Mouse (Mus musculus) neural tube, embryonic 11.5 days (tissue): Measurements from ENCODE around the gene Cyp4f39. TPM values are rescaled to one million over a fixed set of nuclear protein-coding genes. Genes with fewer than 3 reads are reported as not detected.

Experiments
- ATAC-seq: fragments of 200-750 bp; cut with Nextera tagmentation; 2 replicates; pipeline ENCODE4 v1.8.0; 2017; ENCODE audit warnings: moderate number of reproducible peaks, mild to moderate bottlenecking, moderate TSS enrichment, moderate library complexity; ENCODE audit not compliant: insufficient read depth, low FRiP score, low TSS enrichment
- DNase-seq: peaks from one replicate; pipeline ENCODE4 v3.0.0-alpha.2; 2015; ENCODE audit warnings: low spot score
- H3K27ac ChIP-seq: fragments of 300-500 bp; sonication (generic); 2 replicates; pipeline ENCODE4 v1.5.1; 2014; ENCODE audit warnings: low read depth, mild to moderate bottlenecking, low read length
- H3K27me3 ChIP-seq: fragments of 300-500 bp; sonication (generic); 2 replicates; pipeline ENCODE4 v1.6.1; 2014; ENCODE audit warnings: mild to moderate bottlenecking, low read length, mixed read lengths; ENCODE audit not compliant: control insufficient read depth, insufficient read depth
- H3K36me3 ChIP-seq: fragments of 300-500 bp; sonication (generic); 2 replicates; pipeline ENCODE4 v1.6.1; 2014; ENCODE audit warnings: mild to moderate bottlenecking, low read length, moderate library complexity, mixed read lengths; ENCODE audit not compliant: control insufficient read depth, insufficient read depth
- H3K4me1 ChIP-seq: fragments of 300-500 bp; sonication (generic); 2 replicates; pipeline ENCODE4 v1.6.1; 2014; ENCODE audit warnings: low read length, mixed read lengths; ENCODE audit not compliant: control insufficient read depth, insufficient read depth
- H3K4me2 ChIP-seq: fragments of 300-500 bp; sonication (generic); 2 replicates; pipeline ENCODE4 v1.6.1; 2014; ENCODE audit warnings: low read depth, mild to moderate bottlenecking, moderate library complexity
- H3K4me3 ChIP-seq: fragments of 300-500 bp; sonication (generic); 2 replicates; pipeline ENCODE4 v1.5.1; 2014; ENCODE audit warnings: low read depth, low read length
- H3K9ac ChIP-seq: fragments of 300-500 bp; sonication (generic); 2 replicates; pipeline ENCODE4 v1.6.1; 2014; ENCODE audit warnings: mild to moderate bottlenecking, low read length
- H3K9me3 ChIP-seq: fragments of 300-500 bp; sonication (generic); 2 replicates; pipeline ENCODE4 v1.6.1; 2016; ENCODE audit warnings: low read length; ENCODE audit not compliant: control insufficient read depth
- WGBS: fragments of 180-500 bp; shearing (Covaris S2); extraction: QIAGEN DNeasy Blood & Tissue Kit; methylation state at CpG from one replicate; pipeline ENCODE4 v1.1.7; 2014; 5-methylcytosine and 5-hydroxymethylcytosine counted together
- polyA plus RNA-seq: library from polyadenylated mRNA; unstranded; fragments of >200 nt; fragmentation: Nextera tagmentation; extraction: Ambion mirVana; gene quantifications from 2 replicates; pipeline ENCODE4 v1.2.1, GENCODE M21; 2014

The Cyp4f39 gene
- polyA plus RNA-seq, 1 experiment from 2014 or later, result 0.74 TPM

GRCm38 (mm10) chr17:32426610-32427009 lies 25.9 kb upstream of the Cyp4f39 start:
- ATAC-seq, result no peak
- no peak overlapping the region for H3K4me2 ChIP-seq
- H3K4me3 ChIP-seq, result no peak overlapping the region
- H3K9ac ChIP-seq, result no peak overlapping the region
- no peaks in the 10 kb centered on the region for H3K27me3 ChIP-seq
- H3K36me3 ChIP-seq, result no peaks in the 10 kb centered on the region
- DNase-seq, result no peak
- no peak overlapping the region for H3K27ac ChIP-seq
- H3K9me3 ChIP-seq, result no peaks in the 10 kb centered on the region
- H3K4me1 ChIP-seq, result no peaks in the 10 kb centered on the region

- DNase-seq, result peak; percentile 16
- no peak for ATAC-seq
- Histone ChIP-seq H3K9me3 (no peaks in the 10 kb centered on the region), H3K9ac (no peak overlapping the region), H3K27me3 (no peaks in the 10 kb centered on the region), H3K4me3 (no peak overlapping the region), H3K36me3 (no peaks in the 10 kb centered on the region), H3K4me1 (no peaks in the 10 kb centered on the region), H3K27ac (no peak overlapping the region), H3K4me2 (no peak overlapping the region)
- WGBS, result 61% methylated on average over 3 of the region's 3 CpGs
Observed at GRCm38 (mm10) chr17:32431972-32432371, 20.6 kb upstream of the Cyp4f39 start.

- H3K4me2 ChIP-seq, result no peak overlapping the region
- no peak overlapping the region for H3K9ac ChIP-seq
- no peaks in the 10 kb centered on the region for H3K36me3 ChIP-seq
- H3K27me3 ChIP-seq, result no peaks in the 10 kb centered on the region
- ATAC-seq, result no peak
- H3K4me1 ChIP-seq, result no peaks in the 10 kb centered on the region
- no peak overlapping the region for H3K4me3 ChIP-seq
- no peak for DNase-seq
- 76% methylated on average over 4 of the region's 4 CpGs for WGBS
- H3K9me3 ChIP-seq, result no peaks in the 10 kb centered on the region
- no peak overlapping the region for H3K27ac ChIP-seq
Observed at GRCm38 (mm10) chr17:32434324-32434723, 18.2 kb upstream of the Cyp4f39 start.

GRCm38 (mm10) chr17:32435151-32435550 lies 17.4 kb upstream of the Cyp4f39 start:
- WGBS, result 82% methylated on average over 5 of the region's 5 CpGs
- H3K27ac ChIP-seq, result no peak overlapping the region
- no peaks in the 10 kb centered on the region for H3K27me3 ChIP-seq
- no peaks in the 10 kb centered on the region for H3K4me1 ChIP-seq
- DNase-seq (no peak), ATAC-seq (no peak)
- H3K9me3 ChIP-seq, result no peaks in the 10 kb centered on the region
- no peak overlapping the region for H3K4me3 ChIP-seq
- no peaks in the 10 kb centered on the region for H3K36me3 ChIP-seq
- no peak overlapping the region for H3K9ac ChIP-seq
- no peak overlapping the region for H3K4me2 ChIP-seq

- H3K4me1 ChIP-seq, result no peaks in the 10 kb centered on the region
- WGBS, result 91% methylated on average over 4 of the region's 4 CpGs
Observed at GRCm38 (mm10) chr17:32437106-32437505, 15.4 kb upstream of the Cyp4f39 start.

GRCm38 (mm10) chr17:32443245-32443644 lies 9.3 kb upstream of the Cyp4f39 start:
- Histone ChIP-seq H3K9ac (no peak overlapping the region), H3K9me3 (no peaks in the 10 kb centered on the region), H3K27ac (no peak overlapping the region), H3K36me3 (no peaks in the 10 kb centered on the region), H3K4me3 (no peak overlapping the region), H3K4me1 (no peaks in the 10 kb centered on the region), H3K27me3 (no peaks in the 10 kb centered on the region), H3K4me2 (no peak overlapping the region)
- DNase-seq, result no peak
- ATAC-seq, result no peak
- WGBS, result 84% methylated on average over 6 of the region's 6 CpGs

More at GRCm38 (mm10) chr17:32437106-32437505, 15.4 kb upstream of the Cyp4f39 start:
- Histone ChIP-seq H3K9ac (no peak overlapping the region), H3K36me3 (no peaks in the 10 kb centered on the region), H3K27me3 (no peaks in the 10 kb centered on the region), H3K4me3 (no peak overlapping the region), H3K27ac (no peak overlapping the region), H3K9me3 (no peaks in the 10 kb centered on the region), H3K4me2 (no peak overlapping the region)
- no peak for ATAC-seq
- DNase-seq, result no peak

- Histone ChIP-seq H3K36me3 (no peaks in the 10 kb centered on the region), H3K4me3 (no peak overlapping the region), H3K4me2 (no peak overlapping the region), H3K9ac (no peak overlapping the region), H3K27me3 (no peaks in the 10 kb centered on the region), H3K9me3 (no peaks in the 10 kb centered on the region), H3K27ac (no peak overlapping the region), H3K4me1 (no peaks in the 10 kb centered on the region)
- 78% methylated on average over 5 of the region's 5 CpGs for WGBS
- DNase-seq, result no peak
- ATAC-seq, result no peak
Observed at GRCm38 (mm10) chr17:32445016-32445415, 7.5 kb upstream of the Cyp4f39 start.

GRCm38 (mm10) chr17:32447195-32447594 lies 5.3 kb upstream of the Cyp4f39 start:
- H3K27me3 ChIP-seq, result no peaks in the 10 kb centered on the region
- H3K4me1 ChIP-seq, result no peaks in the 10 kb centered on the region
- ATAC-seq, result no peak
- H3K27ac ChIP-seq, result no peak overlapping the region
- no peak for DNase-seq
- H3K4me2 ChIP-seq, result no peak overlapping the region
- no peaks in the 10 kb centered on the region for H3K36me3 ChIP-seq
- no peak overlapping the region for H3K9ac ChIP-seq
- no peaks in the 10 kb centered on the region for H3K9me3 ChIP-seq
- no peak overlapping the region for H3K4me3 ChIP-seq

- H3K27ac ChIP-seq, result no peak overlapping the region
- H3K4me1 ChIP-seq, result no peaks in the 10 kb centered on the region
- no peaks in the 10 kb centered on the region for H3K9me3 ChIP-seq
- H3K27me3 ChIP-seq, result no peaks in the 10 kb centered on the region
- no peak overlapping the region for H3K4me2 ChIP-seq
- no peak overlapping the region for H3K9ac ChIP-seq
- DNase-seq, result no peak
- no peaks in the 10 kb centered on the region for H3K36me3 ChIP-seq
- 89% methylated on average over 1 of the region's 1 CpGs for WGBS
- ATAC-seq, result no peak
- H3K4me3 ChIP-seq, result no peak overlapping the region
Observed at GRCm38 (mm10) chr17:32449042-32449441, 3.5 kb upstream of the Cyp4f39 start.
